Mouse (Mus musculus) testis, postnatal 14 days (tissue): ENCODE results near the gene Bcat1.

ENCODE experiments used
- DNase-seq: peaks from one replicate; pipeline ENCODE4 v3.0.0; 2021; ENCODE audit warnings: low spot score

Bcat1 gene

GRCm38 (mm10) chr6:145075548-145076224 lies at the start of gene Bcat1:
Gene Bcat1, minus strand, starts transcription at chr6:145076184.
- peak; percentile 14 for DNase-seq

- no peak for DNase-seq
Observed at GRCm38 (mm10) chr6:145125591-145126113, 49.7 kb upstream of the Bcat1 start.

GRCm38 (mm10) chr6:145124621-145125020 lies 48.6 kb upstream of the Bcat1 start:
- no peak for DNase-seq

GRCm38 (mm10) chr6:145123136-145124060 lies 47.4 kb upstream of the Bcat1 start:
- no peak for DNase-seq

- no peak for DNase-seq
Observed at GRCm38 (mm10) chr6:145122423-145123059, 46.6 kb upstream of the Bcat1 start.

GRCm38 (mm10) chr6:145121590-145122420 lies 45.8 kb upstream of the Bcat1 start:
- DNase-seq: no peak

GRCm38 (mm10) chr6:145120787-145121589 lies 45.0 kb upstream of the Bcat1 start:
- DNase-seq: no peak

GRCm38 (mm10) chr6:145120086-145120485 lies 44.1 kb upstream of the Bcat1 start:
- DNase-seq: no peak

- DNase-seq: no peak
Observed at GRCm38 (mm10) chr6:145116098-145116672, 40.2 kb upstream of the Bcat1 start.

- no peak for DNase-seq
Observed at GRCm38 (mm10) chr6:145115476-145116097, 39.6 kb upstream of the Bcat1 start, which contains the start of gene Lrmp. Gene Lrmp, plus strand, starts transcription at chr6:145115653.

- DNase-seq: no peak
Observed at GRCm38 (mm10) chr6:145114561-145114960, 38.6 kb upstream of the Bcat1 start.

- DNase-seq: peak; percentile 12
Observed at GRCm38 (mm10) chr6:145112865-145113264, 36.9 kb upstream of the Bcat1 start.

GRCm38 (mm10) chr6:145110786-145111185 lies 34.8 kb upstream of the Bcat1 start:
- DNase-seq: no peak

- no peak for DNase-seq
Observed at GRCm38 (mm10) chr6:145106163-145106842, 30.3 kb upstream of the Bcat1 start.

- no peak for DNase-seq
Observed at GRCm38 (mm10) chr6:145105439-145105838, 29.5 kb upstream of the Bcat1 start.

GRCm38 (mm10) chr6:145104241-145104939 lies 28.4 kb upstream of the Bcat1 start:
- DNase-seq: no peak

GRCm38 (mm10) chr6:145100923-145101322 lies 24.9 kb upstream of the Bcat1 start:
- no peak for DNase-seq

GRCm38 (mm10) chr6:145094431-145094830 lies 18.4 kb upstream of the Bcat1 start:
- no peak for DNase-seq
